Mouse (Mus musculus): ENCODE measurements around the gene Pou1f1. TPM values are rescaled to one million over a fixed set of nuclear protein-coding genes. Genes with fewer than 3 reads are reported as not detected.
A peak's percentile ranks its signal among the peaks of the same experiment; 100 is the strongest.

Gene Pou1f1
- total and polyA plus RNA-seq, 2 experiments from 2014 or later, result not detected

DNA sequence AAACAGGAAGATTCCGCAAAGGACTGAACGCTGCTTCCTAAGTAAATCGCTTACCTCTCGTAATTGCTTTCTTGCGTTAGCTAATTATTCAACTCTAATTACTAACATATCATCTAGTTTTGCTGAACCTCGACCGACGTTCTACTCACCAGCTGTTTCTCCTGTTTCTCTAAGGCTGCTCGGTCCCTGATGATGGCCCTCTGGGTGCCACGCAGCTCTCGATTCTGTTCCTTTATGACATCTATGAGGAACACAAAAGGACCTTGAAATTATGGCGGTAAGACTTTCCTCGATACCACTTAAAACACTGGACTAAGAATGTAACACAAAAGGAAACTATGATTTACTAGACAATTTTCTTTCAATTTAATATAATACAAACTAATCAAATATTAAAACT, 30.5 kb downstream of the Pou1f1 start:
- H3K36me3 ChIP-seq (ENCODE audit: insufficient read depth, low read length), result no peaks in the 10 kb centered on the region
- no peaks in the 10 kb centered on the region for H3K27me3 ChIP-seq (ENCODE audit: insufficient read depth, low read length)
- DNase-seq (ENCODE audit: low spot score) (no peak), ATAC-seq (no peak)
- H3K9me3 ChIP-seq (ENCODE audit: low read length), result no peaks in the 10 kb centered on the region
- no peak overlapping the region for H3K4me3 ChIP-seq (ENCODE audit: low read length)
- WGBS, result 78% methylated on average over 13 of the region's 13 CpGs
- H3K9ac ChIP-seq (replicated peaks; ENCODE audit: low read length), result no peak overlapping the region
- H3K4me1 ChIP-seq (ENCODE audit: insufficient read depth, low read length), result no peaks in the 10 kb centered on the region
- TF ChIP-seq CTCF (IDR thresholded peaks at IDR 0.05; ENCODE audit: low read depth), result no peak
- no peak overlapping the region for H3K4me2 ChIP-seq (ENCODE audit: low read depth, low read length)
- H3K27ac ChIP-seq, result no peak overlapping the region

DNA sequence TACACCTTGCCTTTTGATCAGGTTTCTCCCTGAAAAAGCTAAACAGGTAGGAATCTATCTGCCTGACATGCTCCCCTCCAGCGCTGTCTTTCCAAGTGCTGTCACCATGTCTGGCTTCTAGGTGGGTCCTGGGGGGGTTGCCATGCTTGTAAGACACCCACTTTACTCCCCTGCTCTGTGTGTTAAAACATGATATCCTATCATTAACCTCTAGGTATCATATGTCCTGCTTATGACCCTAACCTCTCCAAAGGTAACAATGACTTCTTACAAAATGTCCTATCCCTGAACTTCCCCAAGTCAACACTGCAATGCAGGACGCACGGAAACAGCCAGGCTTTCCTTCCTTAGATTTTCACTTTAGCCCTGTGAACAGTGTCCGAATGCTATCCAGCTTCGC, 34.0 kb downstream of the Pou1f1 start:
- H3K9ac ChIP-seq (replicated peaks; ENCODE audit: low read length), result no peak overlapping the region
- H3K9me3 ChIP-seq (ENCODE audit: low read length), result no peaks in the 10 kb centered on the region
- H3K4me1 ChIP-seq (ENCODE audit: insufficient read depth, low read length), result peaks cover under 1% of the 10 kb centered on the region; the same call in 1 of the 2 replicates
- no peak overlapping the region for H3K4me3 ChIP-seq (ENCODE audit: low read length)
- DNase-seq (ENCODE audit: low spot score), result no peak
- H3K36me3 ChIP-seq (ENCODE audit: insufficient read depth, low read length), result no peaks in the 10 kb centered on the region
- ATAC-seq, result no peak
- no peak for TF ChIP-seq CTCF (IDR thresholded peaks at IDR 0.05; ENCODE audit: low read depth)
- no peak overlapping the region for H3K4me2 ChIP-seq (ENCODE audit: low read depth, low read length)
- H3K27me3 ChIP-seq (ENCODE audit: insufficient read depth, low read length), result no peaks in the 10 kb centered on the region
- no peak overlapping the region for H3K27ac ChIP-seq
- WGBS, result 90% methylated on average over 5 of the region's 5 CpGs

DNA sequence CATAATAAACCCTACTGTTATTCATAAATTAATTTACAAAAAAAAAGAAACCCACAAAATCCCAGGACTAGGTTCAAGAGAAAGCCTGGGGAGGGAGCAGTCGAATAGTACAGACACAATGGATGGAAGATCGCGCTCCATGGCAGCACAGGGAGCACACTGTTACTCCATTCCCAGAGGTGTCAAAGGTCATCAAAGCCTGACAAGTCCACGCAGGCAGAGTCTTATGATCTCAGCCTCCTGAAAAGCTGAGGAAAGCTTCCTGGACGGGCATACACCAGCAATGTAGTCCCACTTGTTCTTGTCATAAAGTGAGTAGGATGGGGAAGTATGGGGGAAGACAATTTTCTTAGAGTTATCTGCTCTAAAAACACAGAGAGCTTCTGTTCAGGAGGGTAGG, 37.1 kb downstream of the Pou1f1 start:
- Histone ChIP-seq H3K4me2 (ENCODE audit: low read depth, low read length) (no peak overlapping the region), H3K36me3 (ENCODE audit: insufficient read depth, low read length) (no peaks in the 10 kb centered on the region), H3K27ac (no peak overlapping the region), H3K4me3 (ENCODE audit: low read length) (no peak overlapping the region), H3K4me1 (ENCODE audit: insufficient read depth, low read length) (peaks cover 4% of the 10 kb centered on the region; the same call in 1 of the 2 replicates), H3K9ac (replicated peaks; ENCODE audit: low read length) (no peak overlapping the region), H3K9me3 (ENCODE audit: low read length) (no peaks in the 10 kb centered on the region), H3K27me3 (ENCODE audit: insufficient read depth, low read length) (no peaks in the 10 kb centered on the region)
- no peak for TF ChIP-seq CTCF (IDR thresholded peaks at IDR 0.05; ENCODE audit: low read depth)
- ATAC-seq (no peak), DNase-seq (ENCODE audit: low spot score) (no peak)
- 65% methylated on average over 5 of the region's 5 CpGs for WGBS

DNA sequence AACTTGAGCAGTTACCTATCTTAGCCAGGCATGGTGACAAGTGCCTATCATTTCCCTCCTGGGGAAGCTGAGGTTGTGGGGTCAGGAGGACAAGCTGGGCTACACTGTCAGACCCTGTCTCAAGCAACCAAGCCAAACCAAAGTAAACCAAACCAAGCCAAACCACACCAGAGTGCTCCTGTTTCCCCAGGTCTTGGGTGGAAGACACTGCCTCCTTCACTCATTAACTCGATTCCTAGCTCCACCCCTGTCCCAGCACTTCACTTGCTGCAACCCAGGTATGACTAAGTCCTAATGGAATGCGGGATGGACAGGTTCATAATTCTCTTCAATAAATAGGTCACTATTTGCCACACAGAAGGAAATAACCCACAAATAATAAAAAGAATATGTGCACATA, 39.3 kb downstream of the Pou1f1 start:
- no peak overlapping the region for H3K9ac ChIP-seq (replicated peaks; ENCODE audit: low read length)
- H3K36me3 ChIP-seq (ENCODE audit: insufficient read depth, low read length), result no peaks in the 10 kb centered on the region
- H3K27ac ChIP-seq, result no peak overlapping the region
- DNase-seq (ENCODE audit: low spot score) (no peak), ATAC-seq (no peak)
- H3K27me3 ChIP-seq (ENCODE audit: insufficient read depth, low read length), result no peaks in the 10 kb centered on the region
- no peaks in the 10 kb centered on the region for H3K9me3 ChIP-seq (ENCODE audit: low read length)
- H3K4me3 ChIP-seq (ENCODE audit: low read length), result no peak overlapping the region
- H3K4me1 ChIP-seq (ENCODE audit: insufficient read depth, low read length), result peaks cover 4% of the 10 kb centered on the region; the same call in 1 of the 2 replicates
- no peak for TF ChIP-seq CTCF (IDR thresholded peaks at IDR 0.05; ENCODE audit: low read depth)
- H3K4me2 ChIP-seq (ENCODE audit: low read depth, low read length), result 0 out of 2 replicates have a peak overlapping the region, but pooled peaks have one; percentile 34
- WGBS, result 83% methylated on average over 2 of the region's 2 CpGs

DNA sequence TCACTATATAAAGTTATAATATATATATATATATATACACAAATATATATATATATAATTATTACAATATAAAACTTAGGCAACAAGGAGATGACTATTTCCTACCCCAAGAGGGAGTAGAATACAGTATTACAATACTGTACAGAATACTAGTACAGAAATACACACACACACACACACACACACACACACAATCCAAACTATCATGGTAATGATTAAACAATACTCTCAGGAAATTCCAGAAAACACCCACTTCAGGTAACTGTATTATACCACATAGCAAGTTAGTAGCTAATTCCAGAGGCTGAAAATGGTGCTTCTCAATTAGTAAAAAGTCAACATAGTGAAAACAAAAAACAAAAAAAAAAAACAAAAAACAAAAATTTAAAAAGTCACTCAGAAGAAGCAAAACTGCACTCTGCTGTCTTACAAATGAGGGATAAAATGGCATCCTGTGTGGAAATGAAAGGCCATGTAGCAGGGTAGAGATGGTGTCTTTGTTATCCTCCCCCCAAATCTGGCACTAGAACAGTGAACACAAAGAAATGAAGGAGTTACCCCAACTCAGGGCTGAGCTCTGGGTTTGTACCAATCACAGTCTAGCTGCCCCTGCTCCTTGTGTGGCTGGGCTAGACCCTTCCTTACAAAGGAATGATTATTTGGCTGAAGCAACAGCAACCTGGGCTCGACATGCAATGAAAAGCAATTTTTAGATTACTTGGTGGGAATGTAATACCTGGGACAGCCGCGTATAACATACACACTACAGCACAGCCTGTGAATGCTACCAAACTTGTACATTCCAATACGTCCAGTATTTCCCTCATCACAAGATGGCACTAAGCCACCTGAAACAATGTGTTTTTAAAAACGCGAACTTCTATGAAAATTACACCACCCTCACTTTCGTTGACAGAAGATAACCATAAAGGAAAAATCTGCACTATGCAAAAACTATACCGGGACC, 41.0 kb downstream of the Pou1f1 start:
- H3K27me3 ChIP-seq (ENCODE audit: insufficient read depth, low read length), result no peaks in the 10 kb centered on the region
- no peaks in the 10 kb centered on the region for H3K36me3 ChIP-seq (ENCODE audit: insufficient read depth, low read length)
- peak; percentile 32 for TF ChIP-seq CTCF (IDR thresholded peaks at IDR 0.05; ENCODE audit: low read depth)
- peak overlapping the region; percentile 81 for H3K9ac ChIP-seq (replicated peaks; ENCODE audit: low read length)
- ATAC-seq (peak; percentile 44; the same call in 1 of the 2 replicates), DNase-seq (ENCODE audit: low spot score) (peak; percentile 64)
- H3K9me3 ChIP-seq (ENCODE audit: low read length), result no peaks in the 10 kb centered on the region
- 8% methylated on average over 8 of the region's 8 CpGs for WGBS
- H3K27ac ChIP-seq, result peak overlapping the region; percentile 83
- peak overlapping the region; percentile 99 for H3K4me3 ChIP-seq (ENCODE audit: low read length)
- H3K4me1 ChIP-seq (ENCODE audit: insufficient read depth, low read length), result peaks cover 4% of the 10 kb centered on the region; the same call in 1 of the 2 replicates
- peak overlapping the region; percentile 68 for H3K4me2 ChIP-seq (ENCODE audit: low read depth, low read length)

DNA sequence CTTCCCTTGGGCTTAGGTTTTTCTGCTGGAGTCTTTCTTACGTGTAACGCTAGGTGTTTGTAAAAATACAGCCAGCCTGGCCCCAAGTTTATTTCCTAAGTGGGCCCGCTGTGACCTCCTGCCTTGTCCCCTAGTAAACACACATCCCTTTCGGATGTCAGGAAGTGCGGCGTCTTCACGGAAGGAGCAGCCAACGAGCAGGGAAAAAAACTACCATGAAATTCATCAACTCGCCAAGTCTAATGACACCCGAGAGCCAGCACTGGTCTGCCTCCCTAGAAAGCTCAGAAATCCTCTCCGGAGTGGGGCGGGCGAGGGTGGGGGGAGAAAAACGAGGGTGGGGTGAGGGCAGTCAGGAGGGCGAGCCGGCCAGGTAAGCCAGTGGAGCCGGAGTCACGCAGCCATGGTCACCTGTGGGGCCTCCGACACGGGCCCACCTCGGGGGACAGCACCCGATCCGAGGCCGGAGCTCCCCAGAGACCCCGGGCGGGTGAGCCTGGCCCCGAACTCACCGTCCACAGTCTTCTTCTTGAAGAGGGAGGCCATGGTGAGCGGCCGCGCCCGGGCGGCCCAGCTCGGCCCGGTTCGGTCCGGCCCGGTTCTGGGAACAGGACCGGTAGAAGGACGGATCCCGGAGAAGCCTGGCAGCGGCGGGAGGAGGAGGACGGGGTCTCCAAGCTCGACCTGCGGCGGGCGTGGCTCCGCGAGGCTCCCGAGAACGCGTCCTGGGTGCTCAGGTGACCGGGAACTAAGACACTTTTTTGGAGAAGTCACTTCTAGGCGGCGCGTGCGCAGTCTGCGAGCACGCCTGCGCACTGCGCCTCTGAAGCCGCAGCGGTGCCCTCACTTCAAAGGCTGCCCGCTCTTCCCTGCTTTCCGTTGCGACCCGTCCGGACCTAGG, 41.9 kb downstream of the Pou1f1 start, which contains the start of gene Chmp2b:
Gene Chmp2b, minus strand, starts transcription at position 764 of the 901 bp plus-strand sequence.
- WGBS, result under 1% methylated on average over 68 of the region's 69 CpGs
- peak; percentile 96 for DNase-seq (ENCODE audit: low spot score)
- peaks cover 4% of the 10 kb centered on the region; the same call in 1 of the 2 replicates for H3K4me1 ChIP-seq (ENCODE audit: insufficient read depth, low read length)
- H3K27ac ChIP-seq, result peak within 1 kb of the TSS; percentile 83
- H3K9ac ChIP-seq (replicated peaks; ENCODE audit: low read length), result peak within 1 kb of the TSS; percentile 81
- H3K4me3 ChIP-seq (ENCODE audit: low read length), result peak within 1 kb of the TSS; percentile 99
- ATAC-seq, result peak; percentile 95
- no peak for TF ChIP-seq CTCF (IDR thresholded peaks at IDR 0.05; ENCODE audit: low read depth)
- H3K36me3 ChIP-seq (ENCODE audit: insufficient read depth, low read length), result no peaks in the 10 kb centered on the region
- peak within 1 kb of the TSS; percentile 68 for H3K4me2 ChIP-seq (ENCODE audit: low read depth, low read length)
- H3K9me3 ChIP-seq (ENCODE audit: low read length), result no peaks in the 10 kb centered on the region
- no peaks in the 10 kb centered on the region for H3K27me3 ChIP-seq (ENCODE audit: insufficient read depth, low read length)
